Mouse (Mus musculus) erythroblast, embryonic 14.5 days (primary cell): ENCODE results near the gene Traf1. TPM values are rescaled to one million over a fixed set of nuclear protein-coding genes. Genes with fewer than 3 reads are reported as not detected.

Experiments
- H3K27me3 ChIP-seq: 2 replicates; pipeline ENCODE4 v1.6.1; 2012; ENCODE audit warnings: inconsistent platforms; ENCODE audit not compliant: control insufficient read depth
- H3K36me3 ChIP-seq: 2 replicates; pipeline ENCODE4 v1.6.1; 2012; ENCODE audit warnings: mild to moderate bottlenecking, inconsistent platforms; ENCODE audit not compliant: control insufficient read depth
- H3K4me1 ChIP-seq: 2 replicates; pipeline ENCODE4 v1.6.1; 2012; ENCODE audit warnings: inconsistent platforms; ENCODE audit not compliant: control insufficient read depth
- H3K4me3 ChIP-seq: replicated peaks from 2 replicates; pipeline ENCODE3; 2012; ENCODE audit warnings: moderate library complexity, mild to moderate bottlenecking, inconsistent platforms
- H3K9me3 ChIP-seq: 2 replicates; pipeline ENCODE4 v1.6.1; 2012; ENCODE audit warnings: low read length, inconsistent platforms, mixed read lengths; ENCODE audit not compliant: control insufficient read depth
- GATA1 ChIP-seq: IDR thresholded peaks from 2 replicates; pipeline ENCODE4 v1.6.1; 2012; ENCODE audit warnings: low read length, inconsistent platforms, mixed read lengths
- TAL1 ChIP-seq: IDR thresholded peaks from 3 replicates; pipeline ENCODE4 v1.6.1; 2012; ENCODE audit warnings: low read length, inconsistent platforms, mixed read lengths
- polyA plus RNA-seq: library from polyadenylated mRNA; stranded (reverse); fragments of >175 nt; gene quantifications from 2 replicates; pipeline ENCODE4 v1.2.3, GENCODE M21; 2012

Traf1 gene
- polyA plus RNA-seq, 1 experiment = not detected

DNA sequence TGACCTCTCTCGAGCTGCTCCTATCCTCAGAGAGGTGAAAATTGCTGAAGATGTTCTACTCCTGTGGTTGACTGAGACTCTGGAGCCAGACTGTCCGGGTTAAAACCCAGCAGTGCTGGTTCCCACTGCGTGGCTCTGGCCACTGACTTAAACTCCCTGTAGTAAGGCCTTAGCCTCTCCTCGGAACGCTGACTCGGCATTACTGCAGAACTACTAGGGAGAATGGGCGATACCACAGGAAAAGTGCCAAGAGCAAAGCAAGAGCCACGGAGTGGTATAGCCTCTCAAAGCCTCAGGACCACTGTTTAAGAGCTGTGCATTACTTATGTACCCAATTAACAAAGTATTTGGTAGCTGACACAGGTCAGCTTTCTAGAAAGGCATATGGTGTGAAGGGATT is 23.3 kb upstream of the Traf1 start:
- H3K4me3 ChIP-seq = no peak overlapping the region
- TF ChIP-seq TAL1 (no peak), GATA1 (no peak)
- no peaks in the 10 kb centered on the region for H3K27me3 ChIP-seq
- no peaks in the 10 kb centered on the region for H3K4me1 ChIP-seq
- H3K36me3 ChIP-seq = no peaks in the 10 kb centered on the region; the same call in 1 of the 2 replicates
- H3K9me3 ChIP-seq = no peaks in the 10 kb centered on the region

DNA sequence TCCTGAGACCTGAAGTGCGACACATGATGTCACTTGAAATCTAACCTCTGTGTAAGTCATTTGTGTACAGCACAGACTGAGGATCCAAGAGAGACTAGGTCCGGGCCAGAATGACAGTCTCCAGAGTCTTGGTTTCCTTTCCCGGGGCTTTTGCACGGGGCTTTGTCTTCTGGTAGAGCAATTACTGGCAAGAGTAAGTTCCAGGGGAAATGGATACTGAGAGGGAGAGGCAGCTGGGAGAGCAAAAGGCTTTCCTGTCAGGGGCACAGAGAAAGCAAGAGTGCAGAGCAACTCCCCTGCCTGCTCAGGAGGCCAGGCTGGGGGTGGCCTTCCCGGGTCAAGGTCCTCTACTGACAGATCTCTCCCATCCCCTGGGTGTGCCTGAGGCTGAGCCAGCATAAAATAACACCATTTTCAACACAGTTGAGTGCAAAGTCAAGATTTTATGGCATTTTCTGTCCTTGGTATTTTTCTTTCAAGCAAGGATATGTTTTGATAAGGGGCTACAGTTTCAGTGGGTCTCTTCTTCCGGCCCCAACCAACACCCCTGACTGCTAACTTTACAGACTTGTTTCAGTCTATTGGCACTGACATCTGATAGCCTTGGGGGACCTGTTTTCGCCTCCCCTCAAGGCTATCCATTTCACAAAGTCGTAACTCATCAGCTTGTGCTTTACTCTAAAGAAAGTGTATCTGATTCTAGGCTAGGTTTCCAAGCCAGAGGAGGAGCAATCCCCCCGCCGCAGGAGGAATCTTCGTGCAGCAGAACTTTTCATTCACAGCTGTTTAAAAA is 21.5 kb upstream of the Traf1 start:
- Histone ChIP-seq H3K4me3 (no peak overlapping the region), H3K36me3 (no peaks in the 10 kb centered on the region; the same call in 1 of the 2 replicates), H3K4me1 (no peaks in the 10 kb centered on the region), H3K27me3 (no peaks in the 10 kb centered on the region), H3K9me3 (no peaks in the 10 kb centered on the region)
- TF ChIP-seq TAL1 = no peak
- no peak for TF ChIP-seq GATA1

DNA sequence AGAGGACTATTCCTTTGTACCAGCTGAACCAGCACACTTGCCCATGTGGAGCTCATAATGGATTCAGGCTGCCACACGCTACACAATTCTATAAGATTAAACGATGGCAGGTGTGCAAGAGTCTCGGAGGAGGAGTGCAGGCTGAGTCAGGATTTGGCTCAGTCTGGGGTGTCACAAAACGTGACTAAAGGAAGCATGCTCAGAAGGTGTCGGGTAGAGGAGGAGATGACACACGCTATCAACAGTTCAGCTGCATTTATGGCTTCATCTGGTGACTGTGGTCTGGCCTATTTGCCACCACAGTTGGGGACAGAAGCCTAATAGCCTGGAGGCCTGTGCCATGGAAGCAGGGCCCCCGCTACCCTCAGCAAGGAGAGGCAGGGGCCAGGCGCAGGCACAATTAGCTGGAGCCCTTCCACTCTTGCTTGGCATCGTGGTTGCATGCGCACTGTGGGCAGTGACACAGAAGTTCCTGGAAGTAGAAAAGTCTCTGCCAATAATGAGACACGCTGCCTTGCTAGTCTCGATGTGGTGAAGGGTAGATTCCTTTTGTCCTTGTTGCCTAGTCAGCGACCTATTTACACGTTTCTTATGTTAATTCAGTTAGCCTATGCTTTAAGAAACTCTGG is 20.6 kb upstream of the Traf1 start:
- Histone ChIP-seq H3K4me3 (no peak overlapping the region), H3K36me3 (no peaks in the 10 kb centered on the region; the same call in 1 of the 2 replicates), H3K27me3 (no peaks in the 10 kb centered on the region), H3K9me3 (no peaks in the 10 kb centered on the region), H3K4me1 (peaks cover 1% of the 10 kb centered on the region)
- TF ChIP-seq GATA1 (no peak), TAL1 (no peak)

DNA sequence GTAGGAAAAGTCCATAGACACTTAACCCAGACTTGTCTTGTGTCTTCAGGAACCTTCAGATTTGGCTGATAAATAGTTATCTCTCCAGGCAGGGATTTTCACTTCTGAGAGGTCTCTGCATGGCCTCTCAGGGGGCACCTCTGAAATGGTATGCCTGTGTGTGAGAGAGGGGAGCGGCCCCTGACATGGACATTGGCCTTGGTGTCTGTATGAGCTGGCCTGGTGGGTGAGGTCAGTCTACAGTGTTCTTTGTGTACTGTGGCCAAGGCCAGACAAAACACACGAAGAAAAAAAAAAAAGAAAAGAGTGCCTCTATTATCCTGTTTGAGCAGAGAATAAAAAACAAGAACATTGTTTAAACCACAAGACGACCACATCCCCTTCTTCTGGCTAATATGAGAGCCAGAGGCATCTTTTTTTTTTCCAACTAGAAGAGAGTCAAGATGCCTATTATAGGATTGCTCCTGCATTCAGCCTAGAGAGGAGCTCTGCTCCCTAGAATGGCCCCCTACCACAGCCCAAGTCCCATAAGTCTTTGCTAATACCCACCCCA is 18.0 kb upstream of the Traf1 start:
- H3K27me3 ChIP-seq = no peaks in the 10 kb centered on the region
- no peak overlapping the region for H3K4me3 ChIP-seq
- H3K36me3 ChIP-seq = no peaks in the 10 kb centered on the region
- TF ChIP-seq TAL1 = no peak
- TF ChIP-seq GATA1 = no peak
- peaks cover 6% of the 10 kb centered on the region for H3K4me1 ChIP-seq
- peaks cover 3% of the 10 kb centered on the region; the same call in 1 of the 2 replicates for H3K9me3 ChIP-seq

DNA sequence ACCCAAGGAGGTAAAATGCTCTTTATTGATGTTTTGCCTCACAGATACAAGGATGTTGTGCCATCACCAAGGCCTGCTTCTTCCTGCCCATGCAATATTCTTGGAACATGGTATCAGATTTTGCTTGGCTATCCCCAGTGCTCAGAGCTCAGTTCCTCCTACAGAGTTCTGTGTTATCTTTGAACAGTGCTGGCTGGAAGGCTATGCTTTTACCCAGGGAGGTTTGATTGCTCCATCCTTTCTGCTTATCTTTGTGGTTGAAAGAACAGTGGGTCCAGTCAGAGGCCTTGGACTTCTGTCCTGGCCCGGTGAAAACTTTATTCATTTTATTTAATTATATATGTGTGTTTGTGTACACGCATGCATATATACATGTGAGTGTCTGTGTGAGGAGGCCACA is 16.7 kb upstream of the Traf1 start:
- H3K36me3 ChIP-seq = no peaks in the 10 kb centered on the region
- H3K9me3 ChIP-seq = peaks cover 3% of the 10 kb centered on the region; the same call in 1 of the 2 replicates
- H3K27me3 ChIP-seq = no peaks in the 10 kb centered on the region
- no peak overlapping the region for H3K4me3 ChIP-seq
- peaks cover 6% of the 10 kb centered on the region for H3K4me1 ChIP-seq
- TF ChIP-seq TAL1 = no peak
- no peak for TF ChIP-seq GATA1

DNA sequence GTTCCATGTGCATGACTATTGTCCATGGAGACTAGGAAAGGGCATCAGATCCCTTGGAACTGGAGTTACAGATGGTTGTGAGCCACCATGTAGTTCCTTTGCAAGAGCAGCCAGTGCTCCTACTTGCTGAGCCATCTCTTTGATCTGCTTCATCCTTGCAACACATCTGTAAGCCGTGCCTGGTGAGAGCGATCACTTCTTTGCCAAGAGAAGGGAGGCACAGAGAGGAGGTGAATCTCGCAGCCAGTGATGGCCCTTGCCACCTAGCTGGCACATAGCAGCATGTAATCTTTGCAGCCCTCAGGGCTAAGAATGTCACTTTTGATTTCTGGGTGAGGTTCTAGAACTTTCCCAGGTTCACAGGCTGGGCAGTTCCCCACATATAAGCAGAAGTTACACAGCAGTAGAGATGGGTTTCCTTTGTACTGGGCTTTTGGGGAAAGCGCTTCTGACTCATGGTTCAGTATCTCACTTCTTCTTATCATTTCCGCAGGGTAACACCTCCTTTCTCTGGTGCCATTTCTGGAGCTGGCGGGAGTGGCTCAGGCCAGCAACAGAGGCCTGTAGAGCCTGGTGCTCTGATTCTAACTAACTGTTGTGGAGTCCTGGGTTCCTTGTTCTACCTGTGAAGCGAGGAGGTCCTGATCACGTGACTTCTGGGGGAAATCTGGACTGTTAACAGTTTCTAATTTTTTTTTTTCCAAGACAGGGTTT is 15.5 kb upstream of the Traf1 start:
- Histone ChIP-seq H3K4me1 (peaks cover 6% of the 10 kb centered on the region), H3K36me3 (no peaks in the 10 kb centered on the region), H3K27me3 (no peaks in the 10 kb centered on the region), H3K9me3 (peaks cover 3% of the 10 kb centered on the region; the same call in 1 of the 2 replicates), H3K4me3 (no peak overlapping the region)
- TF ChIP-seq TAL1 (no peak), GATA1 (no peak)

DNA sequence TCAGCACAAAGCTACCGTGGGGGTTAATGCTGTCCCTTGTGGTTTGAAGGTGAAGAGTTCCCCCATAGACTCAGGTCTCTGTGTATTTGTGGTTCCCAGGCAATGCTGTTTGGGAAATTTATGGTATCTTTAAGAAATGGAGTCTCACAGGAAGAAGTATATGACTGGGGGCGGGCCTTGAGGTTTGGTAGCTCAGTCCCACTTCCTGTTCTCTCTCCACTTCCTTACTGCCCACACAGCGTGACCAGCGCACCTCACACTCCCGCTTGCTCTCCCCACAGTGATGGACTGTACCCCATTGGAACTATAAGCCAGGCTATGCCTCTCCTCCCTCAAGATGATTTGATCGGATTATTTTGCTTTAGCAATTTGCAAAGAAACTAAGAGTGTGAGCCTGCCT is 14.9 kb upstream of the Traf1 start:
- no peaks in the 10 kb centered on the region for H3K27me3 ChIP-seq
- no peak overlapping the region for H3K4me3 ChIP-seq
- peaks cover 6% of the 10 kb centered on the region for H3K4me1 ChIP-seq
- no peak for TF ChIP-seq TAL1
- no peak for TF ChIP-seq GATA1
- H3K36me3 ChIP-seq = no peaks in the 10 kb centered on the region
- H3K9me3 ChIP-seq = peaks cover 3% of the 10 kb centered on the region; the same call in 1 of the 2 replicates

DNA sequence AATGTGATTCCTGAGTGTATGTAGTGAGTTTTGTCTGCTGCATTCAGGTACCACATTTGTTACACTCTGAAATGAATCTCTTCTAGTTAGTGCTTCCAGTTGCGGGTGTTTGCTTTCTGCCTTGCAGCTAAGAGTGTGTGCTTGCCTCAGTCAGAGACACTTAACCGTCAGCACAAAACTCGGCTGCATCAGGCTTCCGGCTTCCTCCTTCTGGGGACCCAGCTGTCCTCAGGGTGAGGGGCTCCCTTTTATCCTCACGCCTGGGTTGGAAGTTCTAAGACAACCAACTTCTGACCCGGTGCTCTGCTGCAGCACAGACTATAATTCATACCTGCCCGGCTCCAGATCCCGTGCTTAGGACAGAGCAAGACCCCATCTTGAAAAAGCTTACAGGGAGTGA is 11.5 kb upstream of the Traf1 start:
- H3K27me3 ChIP-seq = no peaks in the 10 kb centered on the region
- no peaks in the 10 kb centered on the region for H3K36me3 ChIP-seq
- TF ChIP-seq TAL1 (no peak), GATA1 (no peak)
- H3K4me3 ChIP-seq = no peak overlapping the region
- peaks cover 6% of the 10 kb centered on the region for H3K4me1 ChIP-seq
- peaks cover 3% of the 10 kb centered on the region; the same call in 1 of the 2 replicates for H3K9me3 ChIP-seq
